Mouse (Mus musculus) kidney, embryonic 15.5 days (tissue): ENCODE measurements around the gene Gm11568. TPM values are rescaled to one million over a fixed set of nuclear protein-coding genes. Genes with fewer than 3 reads are reported as not detected.

Experiments
- polyA plus RNA-seq: library from polyadenylated mRNA; unstranded; fragments of >200 nt; fragmentation: Nextera tagmentation; extraction: Ambion mirVana; gene quantifications from 2 replicates; pipeline ENCODE4 v1.2.1, GENCODE M21; 2015

Gene Gm11568
- polyA plus RNA-seq, 1 experiment from 2014 or later: not detected

Other genes starting within 250 kb of the Gm11568 start
- gene Gm11937, start 247.7 kb upstream of the Gm11568 start, polyA plus RNA-seq: not detected in 2 replicates
- not detected in 2 replicates for gene Krtap2-4, start 243.1 kb upstream of the Gm11568 start, polyA plus RNA-seq
- gene Gm11562, start 237.5 kb upstream of the Gm11568 start, polyA plus RNA-seq: not detected in 2 replicates
- gene Krtap4-1, start 229.7 kb upstream of the Gm11568 start, polyA plus RNA-seq: not detected in 2 replicates
- gene Krtap4-2, start 222.8 kb upstream of the Gm11568 start, polyA plus RNA-seq: not detected in 2 replicates
- gene Krtap4-7, start 213.8 kb upstream of the Gm11568 start, polyA plus RNA-seq: not detected in 2 replicates
- not detected in 2 replicates for gene Gm11555, start 207.7 kb upstream of the Gm11568 start, polyA plus RNA-seq
- not detected in 2 replicates for gene Gm11563, start 199.0 kb upstream of the Gm11568 start, polyA plus RNA-seq
- gene Krtap4-6, start 192.0 kb upstream of the Gm11568 start, polyA plus RNA-seq: not detected in 2 replicates
- not detected in 2 replicates for gene Gm14190, start 167.2 kb upstream of the Gm11568 start, polyA plus RNA-seq
- not detected in 2 replicates for gene Gm14180, start 123.6 kb upstream of the Gm11568 start, polyA plus RNA-seq
- not detected in 2 replicates for gene Gm11595, start 85.0 kb upstream of the Gm11568 start, polyA plus RNA-seq
- not detected in 2 replicates for gene Krtap4-8, start 77.2 kb upstream of the Gm11568 start, polyA plus RNA-seq
- not detected in 2 replicates for gene Krtap4-9, start 72.7 kb upstream of the Gm11568 start, polyA plus RNA-seq
- gene Gm11596, start 64.5 kb upstream of the Gm11568 start, polyA plus RNA-seq: not detected in 2 replicates
- not detected in 2 replicates for gene Gm11569, start 59.0 kb upstream of the Gm11568 start, polyA plus RNA-seq
- not detected in 2 replicates for gene Gm11554, start 53.5 kb upstream of the Gm11568 start, polyA plus RNA-seq
- not detected in 2 replicates for gene Krtap4-13, start 48.0 kb upstream of the Gm11568 start, polyA plus RNA-seq
- not detected in 2 replicates for gene Gm11564, start 42.3 kb upstream of the Gm11568 start, polyA plus RNA-seq
- gene 2300003K06Rik, start 19.9 kb upstream of the Gm11568 start, polyA plus RNA-seq: not detected in 2 replicates
- gene Krtap4-16, start 6.3 kb upstream of the Gm11568 start, polyA plus RNA-seq: not detected in 2 replicates
- gene Gm11559, start 6.6 kb downstream of the Gm11568 start, polyA plus RNA-seq: not detected in 2 replicates
- gene Krtap9-1, start 15.5 kb downstream of the Gm11568 start, polyA plus RNA-seq: not detected in 2 replicates
- gene Gm11567, start 21.3 kb downstream of the Gm11568 start, polyA plus RNA-seq: not detected in 2 replicates
- gene Krtap31-1, start 50.0 kb downstream of the Gm11568 start, polyA plus RNA-seq: not detected in 2 replicates
- gene Gm11565, start 56.8 kb downstream of the Gm11568 start, polyA plus RNA-seq: not detected in 2 replicates
- not detected in 2 replicates for gene Krtap31-2, start 78.4 kb downstream of the Gm11568 start, polyA plus RNA-seq
- not detected in 2 replicates for gene Krtap9-5, start 90.6 kb downstream of the Gm11568 start, polyA plus RNA-seq
- not detected in 2 replicates for gene Krtap29-1, start 121.1 kb downstream of the Gm11568 start, polyA plus RNA-seq
- not detected in 2 replicates for gene Krtap16-1, start 128.7 kb downstream of the Gm11568 start, polyA plus RNA-seq
- not detected in 2 replicates for gene Krtap17-1, start 136.1 kb downstream of the Gm11568 start, polyA plus RNA-seq
- gene Krt33a, start 158.3 kb downstream of the Gm11568 start, polyA plus RNA-seq: not detected in 2 replicates
- gene Krt33b, start 172.0 kb downstream of the Gm11568 start, polyA plus RNA-seq: not detected in 2 replicates
- not detected in 2 replicates for gene Krt34, start 183.6 kb downstream of the Gm11568 start, polyA plus RNA-seq
- gene Krt31, start 192.6 kb downstream of the Gm11568 start, polyA plus RNA-seq: not detected in 2 replicates
- not detected in 2 replicates for gene Krt32, start 230.3 kb downstream of the Gm11568 start, polyA plus RNA-seq
- not detected in 2 replicates for gene Krt35, start 238.3 kb downstream of the Gm11568 start, polyA plus RNA-seq
- gene Krt36, start 247.7 kb downstream of the Gm11568 start, polyA plus RNA-seq: 0.86 and 1.2 TPM in 2 replicates